Mouse (Mus musculus): ENCODE data around the gene Sdk2.

DNA sequence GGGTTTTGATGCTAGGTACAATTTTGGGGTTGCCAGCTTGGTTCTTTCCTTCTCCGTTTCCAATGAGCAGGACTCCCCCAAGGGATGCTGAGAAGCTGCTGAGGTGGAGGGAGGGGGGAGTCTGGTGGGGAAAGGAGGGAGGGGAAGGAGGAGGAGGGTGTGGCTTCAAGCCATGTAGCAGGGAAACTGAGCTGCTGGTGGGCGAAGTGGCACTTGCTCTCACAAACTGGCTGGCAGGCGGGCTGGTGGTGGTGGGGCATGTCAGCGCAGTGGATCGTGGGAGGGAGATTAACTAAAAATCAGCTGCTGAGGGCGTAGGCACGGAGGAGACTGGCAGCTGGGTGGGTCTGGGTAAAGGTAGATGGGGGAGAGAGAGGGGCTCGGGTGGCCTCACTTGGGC, 183.8 kb downstream of the Sdk2 start:
- TF ChIP-seq POLR2A (IDR thresholded peaks at IDR 0.05; ENCODE audit: borderline replicate concordance, extremely low read depth, insufficient read depth, insufficient read length, poor library complexity, severe bottlenecking) = no peak
- no peak for TF ChIP-seq CTCF (IDR thresholded peaks at IDR 0.05; ENCODE audit: borderline replicate concordance, extremely low read depth, insufficient read depth, insufficient read length)
